Mouse (Mus musculus) MEL (cell line): ENCODE results near the gene Ncbp2. TPM values are rescaled to one million over a fixed set of nuclear protein-coding genes. Genes with fewer than 3 reads are reported as not detected.

Experiments
- DNase-seq: peaks from one replicate; pipeline ENCODE4 v3.0.0; 2011; ENCODE audit warnings: low read depth, low spot score
- H3K27ac ChIP-seq: 2 replicates; pipeline ENCODE4 v1.5.1; 2012; ENCODE audit warnings: low read depth, mild to moderate bottlenecking, control low read depth, low read length, moderate library complexity; ENCODE audit not compliant: control insufficient read depth
- H3K27me3 ChIP-seq, 2 experiments: fragments of 150-350 bp in 1 of 2; sonication (generic) in 1 of 2; 2 replicates each; pipeline ENCODE4 v1.6.1; 2012; ENCODE audit warnings: low read length in 2 of 2, mild to moderate bottlenecking in 2 of 2, improper control_type of control experiment in 1 of 2, moderate library complexity in 1 of 2; ENCODE audit not compliant: insufficient read depth in 2 of 2, control insufficient read depth in 1 of 2
- H3K36me3 ChIP-seq, 2 experiments: 2 replicates each; pipeline ENCODE4 v1.6.1; 2012 to 2014; ENCODE audit warnings: low read length in 2 of 2, improper control_type of control experiment in 1 of 2, inconsistent platforms in 1 of 2, mild to moderate bottlenecking in 1 of 2; ENCODE audit not compliant: insufficient read depth in 2 of 2, control insufficient read depth in 1 of 2
- H3K4me1 ChIP-seq, 2 experiments: fragments of 150-350 bp in 1 of 2; sonication (generic) in 1 of 2; 2 replicates each; pipeline ENCODE4 v1.6.1; 2012; ENCODE audit warnings: low read length in 2 of 2, improper control_type of control experiment in 1 of 2, mild to moderate bottlenecking in 1 of 2; ENCODE audit not compliant: insufficient read depth in 2 of 2, control insufficient read depth in 1 of 2
- H3K4me3 ChIP-seq, 2 experiments: fragments of 150-350 bp in 1 of 2; sonication (generic) in 1 of 2; 2 replicates each; pipeline ENCODE4 v1.5.1; 2012; ENCODE audit warnings: low read depth in 2 of 2, low read length in 2 of 2, mild to moderate bottlenecking in 2 of 2, moderate library complexity in 2 of 2, control low read depth in 1 of 2, improper control_type of control experiment in 1 of 2; ENCODE audit not compliant: control insufficient read depth in 1 of 2, insufficient read depth in 1 of 2
- H3K79me2 ChIP-seq: 2 replicates; pipeline ENCODE4 v1.6.1; 2012; ENCODE audit warnings: mild to moderate bottlenecking, low read length, moderate library complexity; ENCODE audit not compliant: control insufficient read depth, poor library complexity, insufficient read depth
- H3K9ac ChIP-seq: 2 replicates; pipeline ENCODE4 v1.6.1; 2012; ENCODE audit warnings: low read depth, mild to moderate bottlenecking, control low read depth, low read length, moderate library complexity; ENCODE audit not compliant: control insufficient read depth, poor library complexity, severe bottlenecking
- H3K9me3 ChIP-seq: fragments of 150-350 bp; sonication (generic); replicated peaks from 2 replicates; pipeline ENCODE4 v1.6.1; 2012; ENCODE audit warnings: mild to moderate bottlenecking, low read length, improper control_type of control experiment, moderate library complexity; ENCODE audit not compliant: insufficient read depth
- BHLHE40 ChIP-seq: IDR thresholded peaks from 2 replicates; pipeline ENCODE4 v1.6.1; 2012; ENCODE audit warnings: low read depth, mild to moderate bottlenecking, inconsistent platforms, low read length, improper control_type of control experiment, borderline replicate concordance
- CHD2 ChIP-seq: IDR thresholded peaks from 2 replicates; pipeline ENCODE4 v1.6.1; 2011; ENCODE audit warnings: low read length, improper control_type of control experiment
- CTCF ChIP-seq, 3 experiments: IDR thresholded peaks in 2 of 3; conservative IDR thresholded peaks in 1 of 3; 2 replicates each; pipeline ENCODE4 v1.5.1; 2011 to 2012; ENCODE audit warnings: low read length in 3 of 3, low read depth in 2 of 3, mild to moderate bottlenecking in 2 of 3, improper control_type of control experiment in 1 of 3, inconsistent platforms in 1 of 3, mixed read lengths in 1 of 3, moderate library complexity in 1 of 3; ENCODE audit not compliant: control insufficient read depth in 1 of 3, insufficient read depth in 1 of 3, poor library complexity in 1 of 3, severe bottlenecking in 1 of 3
- E2F4 ChIP-seq: IDR thresholded peaks from 2 replicates; pipeline ENCODE4 v1.6.1; 2011; ENCODE audit warnings: low read depth, low read length, improper control_type of control experiment, borderline replicate concordance
- EP300 ChIP-seq, 2 experiments: IDR thresholded peaks; 2 replicates each; pipeline ENCODE4 v1.6.1; 2011; ENCODE audit warnings: improper control_type of control experiment in 2 of 2, low read length in 2 of 2, low read depth in 1 of 2, mild to moderate bottlenecking in 1 of 2
- GABPA ChIP-seq: IDR thresholded peaks from 2 replicates; pipeline ENCODE4 v1.6.1; 2012; ENCODE audit warnings: low read depth, mild to moderate bottlenecking, inconsistent platforms, low read length, improper control_type of control experiment, moderate library complexity
- HCFC1 ChIP-seq: IDR thresholded peaks from 2 replicates; pipeline ENCODE4 v1.6.1; 2012; ENCODE audit warnings: low read depth, mild to moderate bottlenecking, inconsistent platforms, low read length, improper control_type of control experiment, moderate library complexity
- KAT2A ChIP-seq: conservative IDR thresholded peaks from 2 replicates; pipeline ENCODE4 v1.6.1; 2012; ENCODE audit warnings: low read depth, low read length, improper control_type of control experiment, inconsistent platforms
- MAFK ChIP-seq: IDR thresholded peaks from 2 replicates; pipeline ENCODE4 v1.6.1; 2011; ENCODE audit warnings: low read depth, mild to moderate bottlenecking, low read length, improper control_type of control experiment, borderline replicate concordance
- MAX ChIP-seq: IDR thresholded peaks from 2 replicates; pipeline ENCODE4 v1.6.1; 2011; ENCODE audit warnings: low read length, improper control_type of control experiment
- MAZ ChIP-seq: IDR thresholded peaks from 2 replicates; pipeline ENCODE4 v1.6.1; 2012; ENCODE audit warnings: low read depth, mild to moderate bottlenecking, inconsistent platforms, low read length, improper control_type of control experiment
- MEF2A ChIP-seq: IDR thresholded peaks from 2 replicates; pipeline ENCODE4 v1.6.1; 2014; ENCODE audit warnings: low read depth, mild to moderate bottlenecking, inconsistent platforms, low read length, improper control_type of control experiment; ENCODE audit not compliant: poor library complexity, insufficient replicate concordance, severe bottlenecking; ENCODE audit errors: extremely low read depth
- MYB ChIP-seq: IDR thresholded peaks from 2 replicates; pipeline ENCODE4 v1.6.1; 2011; ENCODE audit warnings: mild to moderate bottlenecking, low read depth, low read length, improper control_type of control experiment
- NELFE ChIP-seq: IDR thresholded peaks from 2 replicates; pipeline ENCODE4 v1.6.1; 2011; ENCODE audit warnings: low read depth, low read length, improper control_type of control experiment
- NRF1 ChIP-seq: IDR thresholded peaks from 2 replicates; pipeline ENCODE4 v1.6.1; 2014; ENCODE audit warnings: low read depth, mild to moderate bottlenecking, inconsistent platforms, low read length, improper control_type of control experiment, moderate library complexity; ENCODE audit not compliant: poor library complexity, insufficient read depth, severe bottlenecking
- RAD21 ChIP-seq: IDR thresholded peaks from 2 replicates; pipeline ENCODE4 v1.6.1; 2011; ENCODE audit warnings: mild to moderate bottlenecking, low read depth, low read length, improper control_type of control experiment
- RCOR1 ChIP-seq: IDR thresholded peaks from 2 replicates; pipeline ENCODE4 v1.6.1; 2012; ENCODE audit warnings: low read depth, mild to moderate bottlenecking, inconsistent platforms, low read length, improper control_type of control experiment
- SIN3A ChIP-seq: IDR thresholded peaks from 2 replicates; pipeline ENCODE4 v1.6.1; 2012; ENCODE audit warnings: low read length, improper control_type of control experiment, inconsistent platforms
- SMC3 ChIP-seq: IDR thresholded peaks from 2 replicates; pipeline ENCODE4 v1.6.1; 2011; ENCODE audit warnings: low read depth, low read length, improper control_type of control experiment
- TBP ChIP-seq: IDR thresholded peaks from 2 replicates; pipeline ENCODE4 v1.8.0; 2011; ENCODE audit warnings: low read depth, low read length, improper control_type of control experiment
- TCF12 ChIP-seq: IDR thresholded peaks from 2 replicates; pipeline ENCODE4 v1.6.1; 2014; ENCODE audit warnings: low read depth, mild to moderate bottlenecking, inconsistent platforms, low read length, improper control_type of control experiment, moderate library complexity
- UBTF ChIP-seq: IDR thresholded peaks from 2 replicates; pipeline ENCODE4 v1.6.1; 2012; ENCODE audit warnings: low read depth, mild to moderate bottlenecking, inconsistent platforms, low read length, improper control_type of control experiment, moderate library complexity, borderline replicate concordance; ENCODE audit not compliant: insufficient read depth
- ZKSCAN1 ChIP-seq: IDR thresholded peaks from 2 replicates; pipeline ENCODE4 v1.6.1; 2012; ENCODE audit warnings: low read depth, mild to moderate bottlenecking, inconsistent platforms, low read length, improper control_type of control experiment, moderate library complexity
- ZMIZ1 ChIP-seq: IDR thresholded peaks from 2 replicates; pipeline ENCODE4 v1.6.1; 2012; ENCODE audit warnings: low read depth, mild to moderate bottlenecking, inconsistent platforms, low read length, improper control_type of control experiment, moderate library complexity
- ZNF384 ChIP-seq: IDR thresholded peaks from 2 replicates; pipeline ENCODE4 v1.6.1; 2012; ENCODE audit warnings: low read depth, mild to moderate bottlenecking, inconsistent platforms, low read length, improper control_type of control experiment
- polyA plus RNA-seq, 2 experiments: library from polyadenylated mRNA; stranded (reverse) in 1 of 2; unstranded in 1 of 2; fragments of >175 nt in 1 of 2; fragments of >200 nt in 1 of 2; gene quantifications; 2 replicates each; pipeline versions ENCODE4 v1.2.1 to v1.2.4; 2012; ENCODE audit warnings: low replicate concordance in 2 of 2, low read depth in 1 of 2; ENCODE audit not compliant: insufficient read length in 2 of 2, insufficient read depth in 1 of 2, missing spikeins in 1 of 2
- total RNA-seq: library from RNA; depleted of rRNA; stranded (reverse); fragments of 300-350 nt; gene quantifications from 2 replicates; pipeline ENCODE4 v1.2.3, GENCODE M21; 2012

The Ncbp2 gene
- total and polyA plus RNA-seq, 3 experiments = 100 to 222 TPM; not detected in 1

GRCm38 (mm10) chr16:32008529-32009293, 60.4 kb downstream of the Ncbp2 start:
- Histone ChIP-seq H3K4me1 (peaks cover 0 to 5% of the 10 kb centered on the region in 2 experiments; a peak in 1 of 4 replicates), H3K27ac (no peak overlapping the region), H3K27me3 (no peaks in the 10 kb centered on the region), H3K4me3 (no peak overlapping the region), H3K36me3 (no peaks in the 10 kb centered on the region), H3K9ac (no peak overlapping the region), H3K9me3 (no peaks in the 10 kb centered on the region), H3K79me2 (no peaks in the 10 kb centered on the region)
- DNase-seq = no peak
- TF ChIP-seq KAT2A (no peak), RCOR1 (no peak), BHLHE40 (no peak), ZMIZ1 (no peak), RAD21 (no peak), MAZ (no peak), ZNF384 (no peak), MYB (no peak), ZKSCAN1 (no peak)

DNA sequence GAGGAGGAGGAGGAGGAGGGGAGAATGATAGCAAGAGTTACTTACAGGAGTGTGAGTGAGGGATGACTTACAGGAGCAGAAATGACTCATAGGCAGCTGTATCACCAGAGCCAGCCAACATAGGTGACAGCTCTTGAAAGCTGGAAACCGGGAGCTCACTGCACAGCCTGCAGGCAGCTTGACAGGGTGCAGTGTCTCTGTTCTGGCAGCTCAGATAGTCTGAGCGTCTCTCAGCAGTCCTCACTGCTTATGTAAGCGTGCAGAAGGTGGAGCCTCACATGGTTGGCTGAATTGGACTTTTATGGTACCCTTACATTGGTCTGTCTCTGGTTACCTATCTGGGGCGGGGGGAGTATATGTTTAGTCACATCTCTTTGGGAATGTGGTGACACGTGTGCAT, 61.6 kb downstream of the Ncbp2 start:
- H3K27ac ChIP-seq = no peak overlapping the region
- H3K27me3 ChIP-seq = no peaks in the 10 kb centered on the region
- no peak overlapping the region for H3K4me3 ChIP-seq
- TF ChIP-seq ZMIZ1 (no peak), GABPA (no peak), MAZ (no peak), NELFE (no peak), MAFK (no peak), CHD2 (no peak), TBP (no peak), SMC3 (no peak)
- peaks cover 0 to 5% of the 10 kb centered on the region in 2 experiments; a peak in 1 of 4 replicates for H3K4me1 ChIP-seq
- no peak overlapping the region for H3K9ac ChIP-seq
- H3K36me3 ChIP-seq = no peaks in the 10 kb centered on the region
- no peaks in the 10 kb centered on the region for H3K79me2 ChIP-seq
- H3K9me3 ChIP-seq = no peaks in the 10 kb centered on the region
- peak; percentile 69 for DNase-seq

GRCm38 (mm10) chr16:32010330-32010729, 62.0 kb downstream of the Ncbp2 start:
- Histone ChIP-seq H3K27me3 (no peaks in the 10 kb centered on the region), H3K9ac (no peak overlapping the region), H3K79me2 (no peaks in the 10 kb centered on the region), H3K4me1 (peaks cover 0 to 5% of the 10 kb centered on the region in 2 experiments; a peak in 1 of 4 replicates), H3K36me3 (no peaks in the 10 kb centered on the region), H3K4me3 (no peak overlapping the region), H3K27ac (no peak overlapping the region), H3K9me3 (no peaks in the 10 kb centered on the region)
- no peak for DNase-seq
- TF ChIP-seq MAX = no peak
- no peak for TF ChIP-seq SIN3A
- TF ChIP-seq CTCF (IDR thresholded peaks at IDR 0.05 in 2 of 3, conservative IDR thresholded peaks at IDR 0.05 in 1 of 3; ENCODE audit: control insufficient read depth in 1 of 3, insufficient read depth in 1 of 3, low read depth in 2 of 3, low read length in 3 of 3, poor library complexity in 1 of 3, severe bottlenecking in 1 of 3) = no peak
- no peak for TF ChIP-seq HCFC1
- no peak for TF ChIP-seq NRF1
- TF ChIP-seq BHLHE40 = no peak
- TF ChIP-seq MAZ = no peak
- TF ChIP-seq UBTF = no peak
- no peak for TF ChIP-seq ZNF384
- TF ChIP-seq TCF12 = no peak
- no peak for TF ChIP-seq E2F4
- TF ChIP-seq MEF2A = no peak
- no peak for TF ChIP-seq EP300 (IDR thresholded peaks at IDR 0.05; ENCODE audit: low read depth in 1 of 2, low read length in 2 of 2)
